Mouse (Mus musculus) MN1 (cell line): ENCODE measurements around the gene D930020B18Rik.

ENCODE experiments used
- DNase-seq: peaks from one replicate; pipeline ENCODE4 v3.0.0-alpha.2; 2016; ENCODE audit warnings: low spot score

Gene D930020B18Rik

GRCm38 (mm10) chr10:121703619-121704018, 62.2 kb downstream of the D930020B18Rik start:
- no peak for DNase-seq

DNA sequence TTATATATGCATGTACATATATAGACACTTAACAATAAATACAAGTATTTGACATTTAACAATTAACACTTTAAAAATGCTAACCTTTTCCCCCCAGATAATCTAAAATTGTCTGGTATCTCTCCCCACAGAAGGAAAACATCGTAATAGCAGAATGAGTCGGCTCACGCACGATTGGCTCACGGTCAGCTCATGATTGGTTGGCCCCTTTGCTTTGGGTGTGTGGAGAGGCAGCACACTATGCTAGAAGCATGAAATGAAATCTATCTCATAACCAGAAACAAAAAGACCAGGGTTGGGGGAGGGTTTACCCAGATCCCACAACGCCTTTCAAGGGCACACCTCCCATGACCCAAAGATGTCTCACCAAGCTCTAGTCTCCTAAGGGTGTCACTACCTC, 63.5 kb downstream of the D930020B18Rik start:
- no peak for DNase-seq

DNA sequence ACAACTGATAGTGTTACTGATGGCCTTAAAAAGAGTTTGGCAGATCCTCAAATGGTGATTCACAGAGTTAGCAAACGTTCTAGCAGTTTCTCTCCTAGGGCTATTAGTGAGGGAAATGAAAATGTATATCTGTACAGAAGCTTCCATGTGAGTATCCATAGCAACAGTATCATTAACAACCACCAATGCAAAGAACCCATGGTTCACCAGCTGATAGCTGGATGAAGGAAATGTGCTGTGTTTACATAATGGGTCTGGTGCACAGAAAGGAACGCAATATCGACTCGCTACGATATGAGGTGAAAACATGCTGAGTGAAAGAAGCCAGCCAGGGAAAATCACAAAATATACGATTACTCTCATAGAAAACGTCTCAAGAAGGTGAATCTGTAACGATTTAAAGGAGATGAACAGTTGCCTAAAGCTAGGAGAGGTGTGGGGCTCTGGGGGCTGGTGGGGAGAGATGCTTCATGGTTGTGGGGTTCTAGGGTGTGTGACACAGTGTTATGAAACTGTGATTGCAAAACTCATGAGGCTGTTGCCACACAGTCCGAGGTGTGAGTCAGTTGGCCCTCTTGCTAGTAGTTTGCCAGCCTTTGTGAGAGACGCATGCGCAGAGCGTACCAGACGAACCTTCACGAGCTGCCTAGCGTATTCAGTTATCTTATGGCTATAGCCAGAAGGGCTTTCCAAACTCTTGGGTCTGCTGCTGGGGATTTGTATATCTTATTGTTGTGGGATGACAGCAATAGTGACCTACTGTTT, 64.2 kb downstream of the D930020B18Rik start:
- DNase-seq: no peak

- DNase-seq: no peak
Measured at GRCm38 (mm10) chr10:121716862-121717261, 75.5 kb downstream of the D930020B18Rik start.

DNA sequence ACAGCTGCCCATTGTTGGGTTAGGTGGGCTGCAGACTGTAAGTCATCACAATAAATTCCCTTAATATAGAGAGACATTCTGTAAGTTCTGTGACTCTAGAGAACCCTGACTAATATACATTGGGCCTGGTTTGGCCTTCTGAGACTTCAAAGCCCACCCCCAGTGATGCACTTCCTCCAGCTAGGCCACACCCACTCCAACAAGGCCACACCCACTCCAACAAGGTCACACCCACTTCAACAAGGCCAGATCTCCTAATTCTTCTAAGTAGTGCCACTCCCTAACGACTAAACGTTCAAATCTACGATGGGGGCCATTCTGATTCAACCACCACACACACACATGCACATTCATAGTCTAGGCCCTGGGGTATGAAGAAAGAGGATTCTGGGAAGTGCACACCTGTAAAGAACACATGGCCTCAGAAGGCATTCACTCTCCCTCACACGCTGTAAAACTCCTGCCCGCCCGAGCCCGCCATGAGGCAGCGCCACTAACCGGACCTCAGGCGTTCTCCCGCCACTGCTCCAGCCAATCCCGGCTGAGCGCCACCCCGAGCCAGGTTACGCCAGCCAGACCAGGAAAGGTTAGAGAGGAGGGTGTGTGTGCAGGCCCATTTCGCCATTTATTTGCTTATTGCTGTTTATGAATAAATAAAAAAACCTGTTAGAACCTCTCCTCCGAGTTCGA, 77.7 kb downstream of the D930020B18Rik start:
- DNase-seq: no peak

- DNase-seq: no peak
Measured at GRCm38 (mm10) chr10:121720701-121721100, 79.3 kb downstream of the D930020B18Rik start.

DNA sequence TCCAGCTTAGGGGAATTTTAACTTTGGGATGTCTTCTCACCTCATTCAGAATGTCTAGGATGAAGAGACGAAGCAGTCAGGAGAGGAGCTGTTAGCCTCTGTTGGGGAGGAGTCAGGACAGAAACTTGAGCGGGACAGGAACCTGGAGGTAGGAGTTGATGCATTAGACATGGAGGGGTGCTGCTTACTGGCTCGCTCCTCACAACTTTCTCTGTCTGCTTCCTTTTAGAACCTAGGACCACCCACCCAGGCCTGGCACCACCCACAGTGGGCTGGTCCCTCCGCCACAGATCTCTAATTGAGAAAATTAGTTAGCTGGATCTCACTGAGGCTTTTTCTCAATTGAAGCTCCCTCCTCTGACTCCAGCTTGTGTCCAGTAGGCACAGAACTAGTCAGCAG, 85.1 kb downstream of the D930020B18Rik start:
- no peak for DNase-seq

- DNase-seq: no peak
Measured at GRCm38 (mm10) chr10:121727151-121727550, 85.8 kb downstream of the D930020B18Rik start.

- no peak for DNase-seq
Measured at GRCm38 (mm10) chr10:121728226-121728625, 86.8 kb downstream of the D930020B18Rik start.

- DNase-seq: no peak
Measured at GRCm38 (mm10) chr10:121731048-121731725, 89.8 kb downstream of the D930020B18Rik start.

GRCm38 (mm10) chr10:121732542-121732941, 91.2 kb downstream of the D930020B18Rik start:
- no peak for DNase-seq

DNA sequence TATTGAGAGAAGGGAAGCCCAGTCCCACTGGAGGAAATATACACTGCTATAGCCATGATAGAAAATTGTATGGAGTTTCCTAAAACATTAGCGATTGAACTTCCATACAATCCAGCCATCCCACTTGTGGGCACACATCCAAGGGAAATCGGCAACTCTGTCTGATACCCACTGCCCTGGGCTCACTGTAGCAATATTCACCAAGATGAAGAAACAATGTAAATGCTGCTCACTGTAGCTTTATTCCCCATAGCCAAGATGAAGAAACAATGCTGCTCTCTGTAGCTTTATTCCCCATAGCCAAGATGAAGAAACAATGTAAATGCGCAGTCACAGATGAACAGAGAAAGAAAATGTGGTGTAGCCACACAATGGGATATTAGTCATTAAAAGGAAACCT, 95.9 kb downstream of the D930020B18Rik start:
- no peak for DNase-seq

DNA sequence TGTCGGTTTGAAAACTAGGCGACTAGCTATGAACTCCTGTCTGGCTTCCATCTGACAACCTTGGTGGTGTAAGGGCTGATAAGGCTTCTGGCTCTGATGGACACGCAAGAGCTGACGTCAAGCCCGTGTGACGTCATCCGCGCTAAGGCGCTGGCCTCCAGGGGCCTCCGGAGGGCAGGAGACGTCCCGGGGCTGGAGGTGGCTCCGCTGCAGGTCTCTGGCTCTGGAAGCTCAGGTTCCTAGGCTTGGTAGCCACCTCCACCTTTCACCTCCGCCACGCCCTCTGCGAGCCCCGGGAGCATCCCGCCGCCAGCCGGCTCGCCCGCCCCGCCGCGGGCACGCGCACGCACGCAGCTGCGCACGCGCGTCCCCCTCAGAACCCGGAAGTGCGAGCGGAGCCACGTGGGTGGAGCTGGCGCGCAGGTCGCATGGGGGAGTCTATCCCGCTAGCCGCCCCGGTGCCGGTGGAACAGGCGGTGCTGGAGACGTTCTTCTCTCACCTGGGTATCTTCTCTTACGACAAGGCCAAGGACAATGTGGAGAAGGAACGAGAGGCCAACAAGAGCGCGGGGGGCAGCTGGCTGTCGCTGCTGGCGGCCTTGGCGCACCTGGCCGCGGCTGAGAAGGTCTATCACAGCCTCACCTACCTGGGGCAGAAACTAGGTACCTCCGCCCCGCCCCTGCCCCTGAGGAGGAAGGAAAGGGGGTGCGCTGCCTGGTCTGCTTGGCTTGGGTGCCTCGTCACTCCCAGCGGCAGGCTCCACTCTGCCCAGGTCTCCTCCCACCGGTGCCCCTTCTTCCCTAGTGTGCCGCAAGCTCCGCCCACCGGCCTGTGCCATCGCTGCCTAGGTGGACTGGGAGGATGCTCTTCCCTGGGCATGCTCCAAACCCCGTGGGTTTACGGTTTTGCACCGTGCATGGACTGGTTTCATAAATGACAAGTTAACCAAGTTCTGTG, 98.4 kb downstream of the D930020B18Rik start, which contains the start of gene BC048403:
Gene BC048403, plus strand, starts transcription at position 390 of the 958 bp plus-strand sequence.
- peak; percentile 95 for DNase-seq

DNA sequence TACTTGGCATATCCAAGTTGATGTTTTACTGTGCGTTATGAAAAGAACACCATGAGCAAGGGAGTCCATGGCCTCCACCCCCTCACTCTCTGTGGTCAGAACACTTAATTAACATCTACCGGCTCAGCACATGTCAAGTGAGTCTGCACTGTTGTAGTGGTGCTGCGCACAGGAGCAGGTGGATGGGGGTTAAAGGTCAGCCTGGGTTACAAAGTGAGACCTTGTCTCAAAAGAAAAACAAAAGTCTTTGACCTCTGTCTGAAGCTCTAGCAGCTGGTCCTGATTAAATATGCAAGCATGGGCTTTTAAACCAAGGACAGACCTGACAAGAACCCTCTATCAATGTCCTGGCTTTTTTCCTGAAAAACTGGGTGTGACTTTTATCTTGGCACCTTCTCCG, 100.9 kb downstream of the D930020B18Rik start:
- DNase-seq: no peak
